Mouse (Mus musculus) heart, adult 2 months (tissue): ENCODE measurements at regions not wholly inside any gene's neighbourhood (a gene's known extent, or its start where the extent isn't known, plus 50 kb on each side); places are given as distances from the start of the nearest gene placed in this dataset.

Experiments used
- CTCF ChIP-seq: fragments of 200-600 bp; IDR thresholded peaks from 2 replicates; pipeline ENCODE4 v1.8.1; 2022; ENCODE audit warnings: antibody characterized with exemption, mild to moderate bottlenecking, moderate library complexity
- POLR2A ChIP-seq: fragments of 200-500 bp; IDR thresholded peaks from 2 replicates; pipeline ENCODE4 v1.6.1; 2011; ENCODE audit warnings: mild to moderate bottlenecking, low read depth, low read length, control low read depth; ENCODE audit not compliant: insufficient read depth

DNA sequence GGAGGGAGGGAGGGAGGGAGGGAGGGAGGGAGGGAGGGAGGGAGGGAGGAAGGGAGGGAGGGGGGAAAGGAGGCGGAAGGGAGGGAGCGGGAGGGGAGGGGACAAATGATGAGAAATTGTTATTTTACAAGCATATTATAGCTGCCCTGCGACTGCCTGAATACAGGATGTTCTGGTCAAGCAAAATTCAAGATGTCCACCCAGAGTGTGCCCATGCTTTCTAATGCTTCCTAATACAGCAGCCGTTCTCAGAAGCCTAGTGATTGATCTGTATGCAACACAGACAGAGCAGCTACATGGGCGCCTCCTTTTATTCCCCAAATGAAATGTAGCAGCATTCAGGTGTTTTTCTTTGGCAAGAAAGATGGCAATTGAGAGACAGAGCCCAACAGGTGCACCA is 434.9 kb downstream of the Gxylt1 start:
- TF ChIP-seq CTCF (no peak), POLR2A (no peak)
